Mouse (Mus musculus) lung, postnatal 0 days (tissue): Measurements from ENCODE around the gene Map3k1.

Source experiments
- CTCF ChIP-seq: IDR thresholded peaks from 2 replicates; pipeline ENCODE4 v1.5.1; 2016; ENCODE audit warnings: antibody characterized with exemption, mild to moderate bottlenecking
- EP300 ChIP-seq: IDR thresholded peaks from 2 replicates; pipeline ENCODE4 v1.6.1; 2016; ENCODE audit warnings: antibody characterized with exemption, mild to moderate bottlenecking, control low read depth

DNA sequence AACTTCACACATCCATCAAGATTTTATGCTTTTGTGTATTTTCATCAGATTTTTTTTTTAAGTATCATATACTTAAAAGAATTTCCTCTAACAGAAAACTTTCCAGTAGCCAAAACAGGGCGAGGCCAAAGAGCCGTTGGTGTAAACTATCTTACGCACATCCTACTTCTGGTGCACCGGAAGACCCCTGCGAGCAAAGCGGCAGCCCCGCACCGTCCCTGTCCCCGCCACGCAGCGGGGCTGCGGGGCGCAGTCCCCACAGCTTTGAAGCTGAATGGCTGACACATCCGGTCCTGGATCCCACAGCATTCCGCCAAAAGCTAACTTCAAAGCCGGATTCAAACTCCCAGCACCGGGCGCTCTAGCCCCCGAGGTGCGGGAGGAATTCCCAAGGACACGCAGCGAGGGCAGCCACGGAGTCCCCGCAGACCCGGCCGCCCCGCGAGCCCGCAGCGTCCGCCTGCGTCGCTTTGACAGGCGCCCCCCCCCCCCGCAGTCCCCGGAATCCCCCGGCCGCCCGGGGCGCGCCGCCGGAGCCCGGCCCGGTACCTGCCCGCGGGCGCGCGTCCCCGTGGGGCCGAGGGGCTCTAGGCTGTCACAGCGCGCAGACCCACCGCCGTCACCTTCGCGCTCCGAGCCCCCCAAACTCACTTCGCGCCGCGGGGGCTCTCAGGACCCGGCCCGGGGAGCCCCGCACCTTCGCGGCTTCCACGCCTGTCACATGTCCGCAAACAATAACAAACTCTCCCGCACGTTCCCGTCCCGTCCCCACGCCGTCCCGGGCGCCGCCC, 1.0 kb downstream of the Map3k1 start:
- TF ChIP-seq CTCF: no peak
- no peak for TF ChIP-seq EP300
